Mouse (Mus musculus) erythroblast, embryonic 14.5 days (primary cell): ENCODE results near the gene Patj. TPM values are rescaled to one million over a fixed set of nuclear protein-coding genes. Genes with fewer than 3 reads are reported as not detected.

Source experiments
- H3K27me3 ChIP-seq: 2 replicates; pipeline ENCODE4 v1.6.1; 2012; ENCODE audit warnings: inconsistent platforms; ENCODE audit not compliant: control insufficient read depth
- H3K36me3 ChIP-seq: 2 replicates; pipeline ENCODE4 v1.6.1; 2012; ENCODE audit warnings: mild to moderate bottlenecking, inconsistent platforms; ENCODE audit not compliant: control insufficient read depth
- H3K4me1 ChIP-seq: 2 replicates; pipeline ENCODE4 v1.6.1; 2012; ENCODE audit warnings: inconsistent platforms; ENCODE audit not compliant: control insufficient read depth
- H3K4me3 ChIP-seq: replicated peaks from 2 replicates; pipeline ENCODE3; 2012; ENCODE audit warnings: moderate library complexity, mild to moderate bottlenecking, inconsistent platforms
- H3K9me3 ChIP-seq: 2 replicates; pipeline ENCODE4 v1.6.1; 2012; ENCODE audit warnings: low read length, inconsistent platforms, mixed read lengths; ENCODE audit not compliant: control insufficient read depth
- GATA1 ChIP-seq: IDR thresholded peaks from 2 replicates; pipeline ENCODE4 v1.6.1; 2012; ENCODE audit warnings: low read length, inconsistent platforms, mixed read lengths
- TAL1 ChIP-seq: IDR thresholded peaks from 3 replicates; pipeline ENCODE4 v1.6.1; 2012; ENCODE audit warnings: low read length, inconsistent platforms, mixed read lengths
- polyA plus RNA-seq: library from polyadenylated mRNA; stranded (reverse); fragments of >175 nt; gene quantifications from 2 replicates; pipeline ENCODE4 v1.2.3, GENCODE M21; 2012

Gene Patj
- polyA plus RNA-seq, 1 experiment = not detected

DNA sequence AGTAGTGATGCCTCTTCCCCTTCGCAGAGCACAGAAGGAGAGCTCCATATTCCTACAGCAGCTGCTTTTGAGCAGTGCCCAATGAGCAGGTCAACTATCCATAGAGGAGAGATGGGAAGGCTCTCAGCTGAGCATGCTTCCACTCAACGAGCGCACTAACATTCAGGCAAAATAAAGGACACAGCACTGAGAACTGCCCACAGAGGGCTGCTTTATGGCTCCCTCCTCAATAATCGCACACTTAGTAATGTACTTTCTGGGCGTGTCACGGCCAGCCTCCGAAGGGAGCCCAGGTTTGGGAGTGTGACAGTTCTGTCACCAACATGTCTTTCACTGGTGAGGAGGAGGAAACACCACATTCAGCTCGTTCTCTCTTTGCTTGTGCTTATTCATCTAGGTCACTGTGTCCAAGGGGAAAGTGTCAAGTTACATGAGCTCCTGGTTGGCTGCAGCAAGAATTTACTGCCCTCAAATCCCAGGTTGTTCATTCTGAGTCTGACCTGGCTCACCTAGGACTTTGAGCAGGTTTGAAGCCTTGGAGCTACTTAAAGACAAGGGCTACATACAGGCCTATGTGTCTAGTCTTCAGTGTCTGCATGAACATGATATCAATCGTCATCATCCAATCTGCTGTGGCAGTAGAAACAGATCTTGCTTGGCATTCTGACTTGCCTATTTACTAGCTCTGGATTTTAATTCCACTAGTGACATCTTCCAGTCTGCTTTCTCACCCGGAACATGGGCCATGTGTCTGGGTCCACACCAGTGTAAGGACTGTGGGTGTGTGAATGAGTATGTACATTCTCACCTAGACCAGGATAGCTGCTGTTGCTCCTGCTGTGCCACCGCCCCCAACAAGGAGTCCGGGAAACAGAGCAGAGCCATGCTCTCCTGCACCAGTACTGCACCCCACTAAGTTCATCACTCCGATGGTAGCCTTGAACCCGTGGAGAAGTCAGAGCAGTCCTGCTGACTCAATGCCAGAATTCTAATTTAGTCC is 371.8 kb downstream of the Patj start:
- Histone ChIP-seq H3K36me3 (no peaks in the 10 kb centered on the region), H3K4me3 (no peak overlapping the region), H3K4me1 (no peaks in the 10 kb centered on the region), H3K9me3 (no peaks in the 10 kb centered on the region), H3K27me3 (no peaks in the 10 kb centered on the region)
- no peak for TF ChIP-seq TAL1
- TF ChIP-seq GATA1 = no peak

Other genes starting within 250 kb of the Patj start
- 1.4 and 1.7 TPM in 2 replicates for gene Tm2d1, start 12.5 kb upstream of the Patj start, polyA plus RNA-seq